Mouse (Mus musculus) neutrophil, adult 65 days (primary cell): ENCODE results near the gene Gm1993. TPM values are rescaled to one million over a fixed set of nuclear protein-coding genes. Genes with fewer than 3 reads are reported as not detected.

Experiments
- total RNA-seq: library from RNA; stranded (reverse); gene quantifications from 2 replicates; pipeline ENCODE4 v1.2.4, GENCODE M21; 2023

Gene Gm1993
- total RNA-seq: not detected in 2 replicates

GRCm38 (mm10) chrX:25570352-25570751 is at the start of gene Gm1993:
Gene Gm1993 (minus strand): TSS chrX:25570452.

